Mouse (Mus musculus) liver, postnatal 0 days (tissue): Measurements from ENCODE around the gene Pitx3. TPM values are rescaled to one million over a fixed set of nuclear protein-coding genes. Genes with fewer than 3 reads are reported as not detected.

Experiments used
- ATAC-seq: fragments of 200-750 bp; cut with Nextera tagmentation; 2 replicates; pipeline ENCODE4 v1.8.0; 2017; ENCODE audit warnings: mild to moderate bottlenecking, moderate library complexity
- DNase-seq: peaks from one replicate; pipeline ENCODE4 v3.0.0-alpha.2; 2016
- H3K27ac ChIP-seq: fragments of 300-500 bp; sonication (generic); 2 replicates; pipeline ENCODE4 v1.5.1; 2014; ENCODE audit warnings: antibody characterized with exemption, moderate library complexity, mild to moderate bottlenecking, low read depth
- H3K27me3 ChIP-seq: fragments of 300-500 bp; sonication (generic); 2 replicates; pipeline ENCODE4 v1.6.1; 2014; ENCODE audit warnings: low read length, control low read depth, mixed read lengths; ENCODE audit not compliant: insufficient read depth
- H3K36me3 ChIP-seq: fragments of 300-500 bp; sonication (generic); replicated peaks from 2 replicates; pipeline ENCODE4 v1.6.1; 2014; ENCODE audit warnings: mild to moderate bottlenecking, control low read depth, low read length, moderate library complexity, mixed read lengths; ENCODE audit not compliant: insufficient read depth
- H3K4me1 ChIP-seq: fragments of 300-500 bp; sonication (generic); 2 replicates; pipeline ENCODE4 v1.6.1; 2014; ENCODE audit warnings: antibody characterized with exemption, mild to moderate bottlenecking, control low read depth; ENCODE audit not compliant: insufficient read depth
- H3K4me2 ChIP-seq: fragments of 300-500 bp; sonication (generic); 2 replicates; pipeline ENCODE4 v1.6.1; 2014; ENCODE audit warnings: low read depth, mild to moderate bottlenecking, low read length, moderate library complexity, mixed read lengths
- H3K4me3 ChIP-seq: fragments of 300-500 bp; sonication (generic); 2 replicates; pipeline ENCODE4 v1.5.1; 2014; ENCODE audit warnings: low read depth, low read length
- H3K9ac ChIP-seq: fragments of 300-500 bp; sonication (generic); replicated peaks from 2 replicates; pipeline ENCODE4 v1.6.1; 2014; ENCODE audit warnings: mild to moderate bottlenecking, moderate library complexity
- H3K9me3 ChIP-seq: fragments of 300-500 bp; sonication (generic); 2 replicates; pipeline ENCODE4 v1.6.1; 2016; ENCODE audit warnings: mild to moderate bottlenecking, control low read depth, low read length, mixed read lengths
- CTCF ChIP-seq: sonication (generic); IDR thresholded peaks from 2 replicates; pipeline ENCODE4 v1.5.1; 2016; ENCODE audit warnings: antibody characterized with exemption, low read depth
- EP300 ChIP-seq: IDR thresholded peaks from 2 replicates; pipeline ENCODE4 v1.6.1; 2016; ENCODE audit warnings: antibody characterized with exemption, low read depth, mild to moderate bottlenecking
- WGBS: fragments of 180-500 bp; shearing (Covaris S2); extraction: QIAGEN DNeasy Blood & Tissue Kit; methylation state at CpG from one replicate; pipeline ENCODE4 v1.1.7; 2014; ENCODE audit not compliant: insufficient replicate concordance; 5-methylcytosine and 5-hydroxymethylcytosine counted together
- polyA plus RNA-seq: library from polyadenylated mRNA; unstranded; fragments of >200 nt; fragmentation: Nextera tagmentation; extraction: Ambion mirVana; gene quantifications from 2 replicates; pipeline ENCODE4 v1.2.1, GENCODE M21; 2015

Pitx3 gene
- polyA plus RNA-seq, 1 experiment from 2014 or later = not detected

DNA sequence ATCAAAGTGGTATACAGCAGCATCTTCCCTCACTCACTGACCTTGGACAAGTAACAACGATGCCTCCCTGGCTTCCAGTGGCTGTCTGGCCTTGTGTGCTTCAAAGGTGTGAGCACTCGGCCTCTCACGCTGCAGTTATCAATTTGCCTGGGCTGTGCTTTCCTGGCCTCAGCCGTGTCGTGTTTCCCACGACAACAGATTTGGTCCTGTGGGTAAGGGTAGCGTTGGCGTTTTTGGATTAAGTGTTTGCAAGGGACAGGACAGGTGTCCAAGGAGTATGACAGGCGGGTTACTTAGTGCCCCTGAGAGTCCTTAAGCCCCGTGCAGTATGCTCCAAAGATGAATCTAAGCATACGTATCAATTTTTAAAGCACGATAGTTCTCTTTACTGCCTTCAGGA, 965 bp upstream of the Pitx3 start:
- TF ChIP-seq CTCF = no peak
- no peak for TF ChIP-seq EP300
- Histone ChIP-seq H3K4me3 (peak overlapping the region; percentile 53; the same call in 1 of the 2 replicates), H3K4me2 (peak overlapping the region; percentile 86), H3K27ac (no peak overlapping the region), H3K9me3 (no peaks in the 10 kb centered on the region), H3K27me3 (peaks cover 68% of the 10 kb centered on the region), H3K9ac (no peak overlapping the region), H3K36me3 (no peaks in the 10 kb centered on the region), H3K4me1 (peaks cover 28% of the 10 kb centered on the region)
- 36% methylated on average over 12 of the region's 12 CpGs for WGBS
- no peak for ATAC-seq
- DNase-seq = no peak

- peaks cover 21% of the 10 kb centered on the region for H3K4me1 ChIP-seq
- peaks cover 74% of the 10 kb centered on the region for H3K27me3 ChIP-seq
- H3K9ac ChIP-seq = no peak overlapping the region
- peak; percentile 49 for ATAC-seq
- peak overlapping the region; percentile 86 for H3K4me2 ChIP-seq
- H3K9me3 ChIP-seq = no peaks in the 10 kb centered on the region
- TF ChIP-seq CTCF = no peak
- no peak for TF ChIP-seq EP300
- H3K36me3 ChIP-seq = no peaks in the 10 kb centered on the region
- DNase-seq = peak; percentile 89
- H3K27ac ChIP-seq = no peak overlapping the region
- peak overlapping the region; percentile 53 for H3K4me3 ChIP-seq
- WGBS = under 1% methylated on average over 18 of the region's 27 CpGs
Measured at GRCm38 (mm10) chr19:46148372-46148760, 240 bp upstream of the Pitx3 start.

GRCm38 (mm10) chr19:46141091-46141490, 7.0 kb downstream of the Pitx3 start:
- 44% methylated on average over 6 of the region's 6 CpGs for WGBS
- ATAC-seq = no peak
- no peak for DNase-seq

DNA sequence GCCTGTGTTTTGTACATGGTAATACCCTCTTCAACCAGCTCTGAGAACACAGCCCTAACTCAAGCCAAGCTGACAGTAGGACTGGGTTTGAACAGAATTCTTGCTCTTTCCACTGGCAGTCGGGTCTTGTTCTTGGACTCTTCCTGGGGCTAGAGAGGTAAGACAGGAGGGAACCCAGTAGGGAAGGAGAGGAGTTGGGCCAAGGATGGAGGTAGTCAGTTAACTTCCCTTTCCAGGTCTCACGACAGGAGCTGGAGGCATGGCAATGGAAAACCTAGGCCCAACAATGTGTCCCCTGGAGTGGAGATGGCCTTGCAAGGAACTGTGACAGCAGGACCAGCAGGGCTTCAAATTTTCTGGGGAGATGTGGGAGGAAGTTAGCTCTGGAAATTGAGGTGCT, 7.8 kb downstream of the Pitx3 start:
- DNase-seq (no peak), ATAC-seq (no peak)
- no peak overlapping the region for H3K4me3 ChIP-seq
- no peak for TF ChIP-seq CTCF
- no peak for TF ChIP-seq EP300
- no peak overlapping the region for H3K4me2 ChIP-seq
- H3K9ac ChIP-seq = no peak overlapping the region
- H3K27ac ChIP-seq = no peak overlapping the region
- peaks cover 73% of the 10 kb centered on the region for H3K27me3 ChIP-seq
- no peaks in the 10 kb centered on the region for H3K36me3 ChIP-seq
- WGBS = 59% methylated on average over 2 of the region's 2 CpGs
- H3K9me3 ChIP-seq = no peaks in the 10 kb centered on the region
- peaks cover 18% of the 10 kb centered on the region for H3K4me1 ChIP-seq

More at GRCm38 (mm10) chr19:46141091-46141490, 7.0 kb downstream of the Pitx3 start:
- no peak overlapping the region for H3K27ac ChIP-seq
- H3K9me3 ChIP-seq = no peaks in the 10 kb centered on the region
- peaks cover 12% of the 10 kb centered on the region for H3K4me1 ChIP-seq
- TF ChIP-seq EP300 (no peak), CTCF (no peak)
- no peak overlapping the region for H3K4me3 ChIP-seq
- H3K36me3 ChIP-seq = no peaks in the 10 kb centered on the region
- H3K9ac ChIP-seq = no peak overlapping the region
- no peak overlapping the region for H3K4me2 ChIP-seq
- peaks cover 77% of the 10 kb centered on the region for H3K27me3 ChIP-seq

DNA sequence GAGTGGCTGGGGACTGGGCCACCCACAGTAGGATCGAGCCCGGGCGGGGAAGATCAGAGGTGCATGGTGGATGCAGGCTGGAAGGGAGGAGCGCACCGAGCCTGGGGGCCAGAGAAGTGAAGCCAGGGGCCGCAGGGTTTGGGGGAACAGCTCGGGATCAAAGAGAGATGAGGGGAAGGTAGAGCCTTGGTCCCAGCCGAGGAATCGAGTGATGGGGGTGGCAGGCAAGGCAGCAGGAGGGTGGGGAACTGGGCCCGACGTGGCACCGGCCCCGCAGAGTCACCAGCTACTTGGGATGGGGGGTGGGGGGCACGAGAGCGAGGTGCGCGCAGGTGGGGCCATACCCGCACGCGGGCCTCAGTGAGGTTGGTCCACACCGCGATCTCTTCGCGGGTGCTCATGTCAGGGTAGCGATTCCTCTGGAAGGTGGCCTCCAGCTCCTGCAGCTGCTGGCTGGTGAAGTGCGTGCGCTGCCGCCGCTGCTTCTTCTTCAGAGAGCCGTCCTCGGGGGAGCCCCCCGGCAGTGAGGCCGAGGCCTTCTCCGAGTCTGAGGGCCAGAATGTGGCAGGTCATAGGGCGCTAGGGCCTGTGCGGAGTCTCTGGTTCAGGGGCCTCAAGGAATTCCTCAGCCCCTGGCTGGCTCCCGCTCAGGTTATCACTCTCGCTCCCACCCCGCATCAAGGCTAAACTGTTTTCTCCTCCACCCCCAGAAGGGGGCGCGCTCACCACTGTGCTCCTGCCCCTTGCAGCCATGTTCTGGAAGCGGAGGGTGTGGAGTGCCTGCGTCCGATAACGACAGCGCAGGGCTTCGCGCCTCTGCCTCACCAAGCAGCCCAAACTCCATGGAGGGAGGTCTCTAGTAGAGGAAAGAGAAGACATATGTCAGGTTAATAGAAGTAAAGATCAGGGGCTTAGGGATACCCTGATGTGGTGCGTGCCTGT, 11.2 kb downstream of the Pitx3 start:
- ATAC-seq (peak; percentile 64), DNase-seq (peak; percentile 88)
- Histone ChIP-seq H3K4me2 (peak overlapping the region; percentile 92), H3K27ac (no peak overlapping the region), H3K36me3 (no peaks in the 10 kb centered on the region), H3K9ac (peak overlapping the region; percentile 14), H3K9me3 (no peaks in the 10 kb centered on the region), H3K27me3 (peaks cover 77% of the 10 kb centered on the region), H3K4me3 (peak overlapping the region; percentile 55), H3K4me1 (peaks cover 19% of the 10 kb centered on the region)
- WGBS = 2% methylated on average over 41 of the region's 49 CpGs
- TF ChIP-seq EP300 (no peak), CTCF (peak; percentile 92)

- Histone ChIP-seq H3K27ac (no peak overlapping the region), H3K4me2 (peak overlapping the region; percentile 92), H3K4me3 (peak overlapping the region; percentile 55), H3K9me3 (no peaks in the 10 kb centered on the region), H3K27me3 (peaks cover 78% of the 10 kb centered on the region), H3K36me3 (no peaks in the 10 kb centered on the region), H3K9ac (peak overlapping the region; percentile 14), H3K4me1 (peaks cover 21% of the 10 kb centered on the region)
- DNase-seq (peak; percentile 65), ATAC-seq (peak; percentile 35)
- TF ChIP-seq EP300 (no peak), CTCF (peak; percentile 66)
- 1% methylated on average over 73 of the region's 79 CpGs for WGBS
Measured at GRCm38 (mm10) chr19:46135789-46136638, 12.1 kb downstream of the Pitx3 start.
